Mouse (Mus musculus) liver, embryonic 14.5 days (tissue): ENCODE measurements around the gene Mybbp1a. TPM values are rescaled to one million over a fixed set of nuclear protein-coding genes. Genes with fewer than 3 reads are reported as not detected.

Experiments
- ATAC-seq: fragments of 200-750 bp; cut with Nextera tagmentation; 2 replicates; pipeline ENCODE4 v1.8.0; 2017; ENCODE audit warnings: moderate number of reproducible peaks, mild to moderate bottlenecking, moderate library complexity; ENCODE audit not compliant: insufficient read depth
- DNase-seq, 3 experiments: peaks; one replicate each; pipeline ENCODE4 v3.0.0-alpha.2; 2012 to 2013; ENCODE audit warnings: low read depth in 3 of 3, low spot score in 3 of 3
- H3K27ac ChIP-seq: fragments of 300-500 bp; sonication (generic); 2 replicates; pipeline ENCODE4 v1.5.1; 2014; ENCODE audit warnings: moderate library complexity, mild to moderate bottlenecking, control low read depth, inconsistent platforms
- H3K27me3 ChIP-seq: fragments of 300-500 bp; sonication (generic); 2 replicates; pipeline ENCODE4 v1.6.1; 2014; ENCODE audit warnings: mild to moderate bottlenecking, low read length, moderate library complexity; ENCODE audit not compliant: control insufficient read depth, insufficient read depth
- H3K36me3 ChIP-seq: fragments of 300-500 bp; sonication (generic); replicated peaks from 2 replicates; pipeline ENCODE4 v1.6.1; 2014; ENCODE audit warnings: low read depth; ENCODE audit not compliant: control insufficient read depth, insufficient read depth
- H3K4me1 ChIP-seq, 2 experiments: fragments of 200-500 bp in 1 of 2; fragments of 300-500 bp in 1 of 2; sonication (generic) in 1 of 2; replicated peaks; 2 replicates each; pipeline ENCODE4 v1.6.1; 2012 to 2014; ENCODE audit warnings: antibody characterized with exemption in 1 of 2, inconsistent platforms in 1 of 2, low read length in 1 of 2; ENCODE audit not compliant: control insufficient read depth in 2 of 2, insufficient read depth in 2 of 2
- H3K4me2 ChIP-seq: fragments of 300-500 bp; sonication (generic); 2 replicates; pipeline ENCODE4 v1.6.1; 2014; ENCODE audit warnings: low read depth, mild to moderate bottlenecking, control low read depth, moderate library complexity
- H3K4me3 ChIP-seq, 2 experiments: fragments of 200-500 bp in 1 of 2; fragments of 300-500 bp in 1 of 2; sonication (generic) in 1 of 2; 2 replicates each; pipeline ENCODE4 v1.5.1; 2012 to 2014; ENCODE audit warnings: low read depth in 2 of 2, low read length in 2 of 2, mild to moderate bottlenecking in 2 of 2, control low read depth in 1 of 2, inconsistent platforms in 1 of 2, moderate library complexity in 1 of 2; ENCODE audit not compliant: insufficient read depth in 1 of 2
- H3K9ac ChIP-seq: fragments of 300-500 bp; sonication (generic); replicated peaks from 2 replicates; pipeline ENCODE4 v1.6.1; 2014; ENCODE audit warnings: mild to moderate bottlenecking, control low read depth, moderate library complexity
- H3K9me3 ChIP-seq: fragments of 300-500 bp; sonication (generic); 2 replicates; pipeline ENCODE4 v1.6.1; 2016; ENCODE audit warnings: low read length, mixed read lengths; ENCODE audit not compliant: control insufficient read depth
- CTCF ChIP-seq: IDR thresholded peaks from 2 replicates; pipeline ENCODE4 v1.5.1; 2016; ENCODE audit warnings: antibody characterized with exemption, low read depth, control low read depth
- EP300 ChIP-seq: IDR thresholded peaks from 2 replicates; pipeline ENCODE4 v1.6.1; 2016; ENCODE audit warnings: antibody characterized with exemption, low read depth
- WGBS: fragments of 180-500 bp; shearing (Covaris S2); extraction: QIAGEN DNeasy Blood & Tissue Kit; methylation state at CpG from one replicate; pipeline ENCODE4 v1.1.7; 2014; ENCODE audit not compliant: insufficient replicate concordance; 5-methylcytosine and 5-hydroxymethylcytosine counted together
- polyA plus RNA-seq, 2 experiments: library from polyadenylated mRNA; depleted of rRNA in 1 of 2; stranded (reverse) in 1 of 2; unstranded in 1 of 2; fragments of >200 nt; fragmentation: Nextera tagmentation in 1 of 2; extraction: Ambion mirVana in 1 of 2; gene quantifications; 2 replicates each; pipeline versions ENCODE4 v1.2.1 to v1.2.3; 2012 to 2014

Gene Mybbp1a
- polyA plus RNA-seq, 2 experiments, result 56.3 to 65.5 TPM

DNA sequence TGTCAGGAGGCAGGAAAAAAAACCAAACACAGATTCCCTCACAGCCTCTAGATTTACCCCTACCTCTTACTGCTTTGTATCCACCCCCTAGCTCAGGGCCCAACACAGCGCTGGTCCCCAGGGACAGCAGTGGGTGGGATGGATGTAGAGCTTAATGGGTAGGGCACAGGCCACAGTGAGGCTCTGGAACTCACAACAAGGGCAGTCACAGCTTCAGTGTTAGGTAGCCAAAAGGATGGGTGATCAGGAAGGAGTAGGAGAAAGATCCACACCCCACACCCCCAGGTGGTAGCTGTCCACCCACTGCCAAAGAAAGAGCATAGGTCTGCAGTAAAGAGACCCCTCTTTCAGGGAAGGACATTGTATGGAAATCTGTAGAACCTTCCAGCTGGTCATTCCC, 36.5 kb downstream of the Mybbp1a start:
- H3K9ac ChIP-seq, result no peak overlapping the region
- ATAC-seq (no peak), DNase-seq (no peak)
- peaks cover 37 to 77% of the 10 kb centered on the region in 2 experiments for H3K4me1 ChIP-seq
- H3K9me3 ChIP-seq, result no peaks in the 10 kb centered on the region
- 67% methylated on average over 1 of the region's 1 CpGs for WGBS
- TF ChIP-seq EP300, result no peak
- no peak for TF ChIP-seq CTCF
- no peak overlapping the region for H3K4me2 ChIP-seq
- no peak overlapping the region for H3K27ac ChIP-seq
- no peaks in the 10 kb centered on the region for H3K36me3 ChIP-seq
- no peak overlapping the region for H3K4me3 ChIP-seq
- H3K27me3 ChIP-seq, result no peaks in the 10 kb centered on the region

DNA sequence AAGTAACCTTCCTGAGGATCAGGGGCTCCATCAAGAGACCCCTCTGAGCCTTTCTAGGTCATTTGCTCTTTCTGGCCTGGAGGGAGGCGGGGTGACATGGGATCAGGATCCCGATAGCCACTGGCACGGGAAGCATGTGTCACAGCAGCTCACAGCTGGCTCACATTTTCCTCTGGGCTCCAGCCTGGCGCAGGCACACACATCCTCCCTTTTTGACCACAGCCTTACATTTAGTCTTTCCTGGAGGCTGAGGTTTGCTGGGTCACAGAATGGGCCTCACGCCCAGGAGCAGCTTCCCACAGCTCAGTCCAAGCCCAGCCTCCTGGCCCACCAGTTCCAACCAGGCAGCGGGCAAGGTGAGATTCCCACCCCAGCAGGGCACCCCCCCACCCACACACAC, 37.1 kb downstream of the Mybbp1a start:
- no peak overlapping the region for H3K9ac ChIP-seq
- H3K36me3 ChIP-seq, result no peaks in the 10 kb centered on the region
- DNase-seq, result no peak
- H3K27me3 ChIP-seq, result no peaks in the 10 kb centered on the region
- no peak overlapping the region for H3K27ac ChIP-seq
- no peak for ATAC-seq
- no peaks in the 10 kb centered on the region for H3K9me3 ChIP-seq
- H3K4me2 ChIP-seq, result no peak overlapping the region
- H3K4me1 ChIP-seq, result peaks cover 39 to 82% of the 10 kb centered on the region in 2 experiments
- WGBS, result 44% methylated on average over 6 of the region's 6 CpGs
- TF ChIP-seq EP300, result no peak
- no peak for TF ChIP-seq CTCF
- H3K4me3 ChIP-seq, result no peak overlapping the region

DNA sequence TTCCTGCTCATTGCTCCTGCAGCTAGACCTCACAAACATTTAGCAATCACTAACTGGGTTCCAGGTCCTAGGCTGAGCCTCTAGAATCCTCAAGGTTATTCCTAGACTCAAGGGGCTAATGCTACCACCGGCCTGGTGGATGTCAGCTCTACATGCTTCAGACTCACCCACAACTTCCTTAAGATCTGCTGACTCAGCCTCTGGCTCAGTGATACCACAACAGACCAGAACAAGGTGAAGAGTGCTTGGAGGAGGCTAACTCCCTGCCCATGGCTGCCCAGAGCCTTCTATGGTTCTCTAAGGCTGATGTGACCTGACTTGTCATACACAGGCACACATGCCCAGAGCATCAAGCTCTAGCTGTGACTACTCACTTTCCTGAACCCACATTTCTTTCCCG, 38.3 kb downstream of the Mybbp1a start:
- no peaks in the 10 kb centered on the region for H3K27me3 ChIP-seq
- no peak for ATAC-seq
- H3K4me2 ChIP-seq, result no peak overlapping the region
- H3K4me3 ChIP-seq, result no peak overlapping the region
- no peak for DNase-seq
- no peaks in the 10 kb centered on the region for H3K36me3 ChIP-seq
- no peaks in the 10 kb centered on the region for H3K9me3 ChIP-seq
- no peak overlapping the region for H3K27ac ChIP-seq
- no peak for TF ChIP-seq EP300
- TF ChIP-seq CTCF, result no peak
- H3K9ac ChIP-seq, result no peak overlapping the region
- peaks cover 39 to 80% of the 10 kb centered on the region in 2 experiments for H3K4me1 ChIP-seq
- WGBS, result 25% methylated on average over 2 of the region's 2 CpGs

GRCm38 (mm10) chr11:72481313-72481712, 40.2 kb downstream of the Mybbp1a start:
- DNase-seq (no peak), ATAC-seq (no peak)
- Histone ChIP-seq H3K9me3 (no peaks in the 10 kb centered on the region), H3K4me3 (no peak overlapping the region), H3K4me2 (peak overlapping the region; percentile 34), H3K27me3 (no peaks in the 10 kb centered on the region), H3K9ac (no peak overlapping the region; the same call in 1 of the 2 replicates), H3K27ac (peak overlapping the region; percentile 29), H3K36me3 (no peaks in the 10 kb centered on the region), H3K4me1 (peaks cover 32 to 68% of the 10 kb centered on the region in 2 experiments)
- WGBS, result 21% methylated on average over 5 of the region's 5 CpGs
- TF ChIP-seq EP300 (no peak), CTCF (no peak)

- no peak overlapping the region for H3K4me3 ChIP-seq
- H3K9ac ChIP-seq, result peak overlapping the region; percentile 15; the same call in 1 of the 2 replicates
- 2% methylated on average over 4 of the region's 4 CpGs for WGBS
- ATAC-seq (peak; percentile 87), DNase-seq (peak in 2 of 3 experiments; percentile 53 to 54)
- TF ChIP-seq EP300 (peak; percentile 43), CTCF (no peak)
- no peaks in the 10 kb centered on the region for H3K36me3 ChIP-seq
- peaks cover 26 to 68% of the 10 kb centered on the region in 2 experiments for H3K4me1 ChIP-seq
- peak overlapping the region; percentile 34 for H3K4me2 ChIP-seq
- H3K27ac ChIP-seq, result peak overlapping the region; percentile 29
- no peaks in the 10 kb centered on the region for H3K9me3 ChIP-seq
- H3K27me3 ChIP-seq, result no peaks in the 10 kb centered on the region
Measured at GRCm38 (mm10) chr11:72481952-72482351, 40.8 kb downstream of the Mybbp1a start.
